Mouse (Mus musculus) cerebellum, adult 9-11 months (tissue): Measurements from ENCODE around the gene Hectd4.
"Not testable (repeated sequence)": the region's sequence is repeated elsewhere in the genome, so short reads cannot be mapped to it uniquely, and the experiment has no call there.

Experiments used
- DNase-seq: peaks from one replicate; pipeline ENCODE4 v3.0.0; 2022

Gene Hectd4

GRCm38 (mm10) chr5:121366449-121367225, 146.6 kb downstream of the Hectd4 start:
- DNase-seq, result no peak

- DNase-seq, result no peak
These were observed 147.2 kb downstream of the Hectd4 start for GRCm38 (mm10) chr5:121367255-121367654.

GRCm38 (mm10) chr5:121371712-121372111, 151.7 kb downstream of the Hectd4 start:
- DNase-seq, result no peak

- DNase-seq, result no peak
These were observed 154.8 kb downstream of the Hectd4 start for GRCm38 (mm10) chr5:121374790-121375189.

- DNase-seq, result not testable (repeated sequence)
These were observed 157.0 kb downstream of the Hectd4 start for GRCm38 (mm10) chr5:121376972-121377371.

- DNase-seq, result no peak
These were observed 158.7 kb downstream of the Hectd4 start for GRCm38 (mm10) chr5:121378678-121379256.

- DNase-seq, result no peak
These were observed 160.7 kb downstream of the Hectd4 start for GRCm38 (mm10) chr5:121380692-121381091.

GRCm38 (mm10) chr5:121383857-121384756, 164.1 kb downstream of the Hectd4 start:
- peak; percentile 45 for DNase-seq

- peak; percentile 69 for DNase-seq
These were observed 164.9 kb downstream of the Hectd4 start for GRCm38 (mm10) chr5:121384757-121385460.

- DNase-seq, result peak; percentile 96
These were observed 165.6 kb downstream of the Hectd4 start, which contains the start of gene Trafd1 for GRCm38 (mm10) chr5:121385461-121386119. Gene Trafd1 (minus strand): TSS chr5:121385632.

- DNase-seq, result no peak
These were observed 166.3 kb downstream of the Hectd4 start for GRCm38 (mm10) chr5:121386120-121386909.

GRCm38 (mm10) chr5:121387126-121387525, 167.1 kb downstream of the Hectd4 start:
- DNase-seq, result peak; percentile 57

- DNase-seq, result no peak
These were observed 169.1 kb downstream of the Hectd4 start for GRCm38 (mm10) chr5:121389106-121389505.

GRCm38 (mm10) chr5:121389691-121390090, 169.7 kb downstream of the Hectd4 start:
- DNase-seq, result no peak

GRCm38 (mm10) chr5:121392667-121393380, 172.8 kb downstream of the Hectd4 start:
- DNase-seq, result no peak

GRCm38 (mm10) chr5:121393402-121393801, 173.4 kb downstream of the Hectd4 start:
- no peak for DNase-seq

GRCm38 (mm10) chr5:121395621-121396020, 175.6 kb downstream of the Hectd4 start:
- DNase-seq, result no peak

- peak; percentile 95 for DNase-seq
These were observed 177.4 kb downstream of the Hectd4 start, which contains the start of gene Naa25 for GRCm38 (mm10) chr5:121397187-121398145. Gene Naa25 (plus strand): TSS chr5:121397936.
